Mouse (Mus musculus): ENCODE results near the gene Sdr42e1.

- TF ChIP-seq CTCF (IDR thresholded peaks at IDR 0.05) (peak; percentile 67), POLR2A (IDR thresholded peaks at IDR 0.05; ENCODE audit: insufficient read depth, low read depth, low read length) (no peak)
These were observed 23.8 kb upstream of the Sdr42e1 start for GRCm38 (mm10) chr8:117697248-117697647.

All from heart, adult 2 months (tissue).